Mouse (Mus musculus) telencephalon, adult 2 months (tissue): ENCODE measurements at regions not wholly inside any gene's neighbourhood (a gene's known extent, or its start where the extent isn't known, plus 50 kb on each side); places are given as distances from the start of the nearest gene placed in this dataset.

Source experiments
- DNase-seq: peaks from one replicate; pipeline ENCODE4 v3.0.0-alpha.2; 2011; ENCODE audit warnings: low read depth, low spot score

DNA sequence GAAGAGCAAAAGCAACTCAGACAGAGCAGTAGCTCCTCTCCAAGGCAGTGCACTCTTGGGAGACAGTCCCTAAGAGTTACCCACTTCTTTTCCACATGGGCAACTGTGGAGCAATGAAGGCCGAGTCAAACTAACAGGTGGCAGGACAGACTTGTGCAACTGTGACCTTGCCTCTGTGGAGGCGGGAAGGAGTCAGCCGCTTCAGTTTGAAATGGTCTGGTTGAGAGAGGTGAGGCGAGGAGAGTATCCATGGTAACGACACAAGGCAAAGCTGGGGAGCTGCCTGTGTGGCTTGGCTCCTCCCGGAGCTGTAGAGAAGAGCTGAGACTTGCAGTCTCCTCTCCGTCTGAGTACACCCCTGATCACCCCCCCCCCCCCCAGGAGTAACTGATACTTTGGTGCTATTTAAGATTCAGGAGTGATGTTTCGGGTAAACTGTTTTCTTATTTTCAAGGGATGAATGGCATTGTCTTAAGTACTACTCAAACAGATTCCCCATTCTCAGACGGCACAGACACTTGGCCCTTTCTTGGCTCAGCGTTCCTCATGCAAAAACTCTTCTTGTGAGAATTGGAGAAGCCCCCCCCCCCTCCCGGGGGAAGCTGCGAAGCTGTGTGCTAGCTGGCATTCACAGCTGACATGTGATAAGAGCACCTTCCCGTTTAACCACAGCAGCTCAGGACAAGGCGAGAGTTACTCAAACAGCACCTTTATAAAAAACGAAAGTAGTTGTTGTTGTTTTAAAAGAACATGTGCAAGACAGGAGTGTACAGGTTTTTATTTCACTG is 54.9 kb upstream of the Chst1 start:
- DNase-seq, result no peak

DNA sequence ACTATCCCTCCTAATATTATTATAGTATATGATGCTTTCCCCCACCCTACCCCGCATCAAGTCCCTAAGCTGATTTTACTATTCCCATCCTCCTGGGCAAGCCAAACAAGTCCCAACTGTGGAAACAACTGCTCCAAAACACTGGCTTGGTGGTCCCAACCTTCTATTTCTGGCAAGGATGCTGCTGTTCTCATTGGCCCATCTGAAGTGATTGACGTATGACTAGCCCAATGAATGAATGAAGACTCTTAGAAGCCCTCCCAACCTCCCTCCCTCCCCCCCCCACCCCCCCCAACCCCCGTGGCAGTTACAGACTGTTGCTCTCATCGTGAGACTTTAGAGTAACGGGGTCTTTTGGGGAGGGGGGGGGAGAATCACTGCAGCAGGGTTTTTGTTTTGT is 58.7 kb upstream of the Chst1 start:
- no peak for DNase-seq

DNA sequence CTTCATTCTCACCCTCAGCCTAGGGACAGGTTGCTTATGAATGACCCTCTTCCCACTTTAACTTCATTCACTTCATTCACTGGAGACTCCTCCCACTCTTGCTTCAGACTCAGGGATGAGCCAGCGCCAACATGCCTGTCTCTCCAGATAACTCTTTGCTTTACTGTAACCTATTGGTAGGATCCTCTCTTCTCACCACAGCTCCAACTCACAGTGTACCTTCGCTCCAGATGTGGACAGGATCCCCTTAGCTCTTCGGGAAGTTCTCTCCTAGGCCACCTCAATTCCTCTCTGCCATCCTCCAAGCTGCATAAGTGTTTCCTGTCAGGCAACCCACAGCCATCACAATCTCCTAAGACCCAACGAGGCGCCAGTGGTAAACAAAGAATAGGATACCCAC is 67.5 kb upstream of the Chst1 start:
- DNase-seq, result no peak

DNA sequence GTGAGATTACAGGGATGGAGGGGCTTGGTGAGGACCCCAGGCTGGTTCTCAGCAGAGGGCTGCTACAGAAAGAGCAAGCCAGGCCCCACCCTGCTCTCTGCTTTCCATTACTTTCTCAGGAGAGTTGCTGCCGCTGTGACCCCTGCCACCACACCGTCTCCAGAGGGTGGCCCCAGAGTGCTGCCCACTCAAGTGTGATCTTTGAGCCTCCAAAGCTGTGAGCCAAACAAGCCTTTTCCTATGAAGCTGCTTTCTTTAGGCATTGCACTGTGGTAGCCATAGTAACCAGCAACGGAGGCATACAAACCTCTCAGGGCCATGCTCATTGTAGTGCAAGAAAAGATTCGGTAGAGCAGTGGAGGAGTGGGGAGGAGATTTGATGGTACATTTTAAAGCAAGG is 68.8 kb upstream of the Chst1 start:
- DNase-seq, result peak; percentile 62

DNA sequence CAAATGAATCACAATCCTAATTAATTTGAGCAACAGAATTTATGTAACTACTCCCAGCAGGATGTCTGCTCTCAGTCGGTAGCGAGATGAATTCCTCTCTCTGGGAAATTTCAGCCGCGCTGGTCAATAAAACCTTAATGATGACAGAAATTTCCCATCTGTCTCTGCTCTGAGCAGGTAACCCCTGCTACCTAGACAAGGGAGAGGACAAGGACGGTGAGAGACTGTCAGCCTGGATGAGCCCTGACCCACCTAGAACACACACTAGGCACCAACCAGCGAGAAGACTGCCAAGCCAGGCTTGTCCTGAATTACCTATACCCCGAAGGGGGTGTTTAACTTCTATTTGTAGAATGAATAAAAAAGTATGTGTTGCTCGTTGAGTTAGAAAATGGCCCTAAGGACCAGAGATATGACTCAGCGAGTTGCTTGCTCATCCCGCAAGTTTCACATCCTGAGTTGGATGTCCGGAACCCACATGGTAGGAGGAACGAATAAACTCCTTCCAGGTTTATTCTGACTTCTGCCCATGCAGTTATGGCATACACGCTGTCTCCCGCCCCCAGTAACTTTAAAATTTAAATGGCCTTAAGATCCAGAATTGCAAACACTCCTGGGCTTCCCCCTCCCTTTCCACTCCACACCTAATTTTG is 69.5 kb upstream of the Slc35c1 start:
- DNase-seq, result peak; percentile 79

DNA sequence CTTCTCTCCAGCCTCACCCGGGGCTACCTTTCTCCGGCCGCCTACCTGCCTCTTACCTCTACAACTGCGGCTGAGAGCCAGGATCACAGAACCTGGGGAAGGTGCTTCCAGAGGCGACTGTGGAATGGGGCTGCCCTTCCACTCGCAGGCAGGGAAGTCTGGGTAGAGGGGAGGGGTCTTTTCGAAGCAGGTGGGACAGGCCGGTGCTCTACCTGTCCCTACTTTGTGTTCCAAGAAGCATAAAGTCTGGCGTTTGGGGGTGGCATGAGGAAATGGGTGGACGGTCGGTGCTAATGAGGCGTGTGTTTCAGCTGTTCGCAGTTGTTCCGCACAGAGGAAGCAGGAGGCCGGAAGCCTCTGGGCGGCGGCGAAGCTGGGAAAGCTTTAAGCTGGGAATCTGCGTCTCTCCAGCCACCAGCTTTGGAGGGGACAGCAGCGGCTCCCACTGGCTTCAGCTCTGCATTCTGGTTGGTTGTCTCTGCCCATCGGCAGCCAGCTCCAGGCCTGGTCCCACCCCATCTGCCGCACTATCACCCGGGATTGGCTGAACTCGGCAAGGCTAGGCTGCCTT is 68.8 kb upstream of the Slc35c1 start:
- DNase-seq, result peak; percentile 93

DNA sequence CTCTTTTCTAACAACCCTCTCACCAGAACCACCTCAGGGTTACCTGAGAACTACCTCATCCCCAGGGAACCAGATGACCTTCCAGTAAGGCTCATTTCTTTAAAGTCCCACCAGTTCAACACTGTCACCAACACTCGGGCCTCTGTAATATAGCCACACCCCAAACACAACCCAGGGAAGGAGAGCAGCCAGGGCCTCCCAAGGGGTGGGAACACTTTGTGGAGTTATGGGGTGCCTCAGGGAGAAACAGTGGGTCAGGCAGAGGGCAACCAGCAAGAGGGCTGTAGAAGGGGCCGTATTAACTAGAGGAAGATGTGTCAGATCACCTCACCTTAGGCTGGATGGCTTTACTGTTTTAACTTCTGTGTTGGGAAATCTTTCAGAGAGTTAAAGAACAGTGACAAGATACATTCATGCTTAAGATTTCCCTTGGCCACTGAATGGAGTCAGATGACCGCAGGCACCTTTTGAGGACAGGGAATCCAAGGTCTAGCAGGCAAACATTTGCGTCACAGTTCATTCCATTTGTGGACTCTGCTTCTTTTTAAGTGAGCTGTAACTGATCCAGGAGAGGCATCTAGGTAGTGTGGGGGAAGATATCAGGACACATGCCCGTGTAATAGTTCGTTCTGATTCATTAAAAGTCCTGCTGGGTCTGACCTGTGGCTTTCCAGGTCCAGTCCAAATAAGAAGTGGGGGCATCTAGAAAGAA is 67.9 kb upstream of the Slc35c1 start:
- no peak for DNase-seq

DNA sequence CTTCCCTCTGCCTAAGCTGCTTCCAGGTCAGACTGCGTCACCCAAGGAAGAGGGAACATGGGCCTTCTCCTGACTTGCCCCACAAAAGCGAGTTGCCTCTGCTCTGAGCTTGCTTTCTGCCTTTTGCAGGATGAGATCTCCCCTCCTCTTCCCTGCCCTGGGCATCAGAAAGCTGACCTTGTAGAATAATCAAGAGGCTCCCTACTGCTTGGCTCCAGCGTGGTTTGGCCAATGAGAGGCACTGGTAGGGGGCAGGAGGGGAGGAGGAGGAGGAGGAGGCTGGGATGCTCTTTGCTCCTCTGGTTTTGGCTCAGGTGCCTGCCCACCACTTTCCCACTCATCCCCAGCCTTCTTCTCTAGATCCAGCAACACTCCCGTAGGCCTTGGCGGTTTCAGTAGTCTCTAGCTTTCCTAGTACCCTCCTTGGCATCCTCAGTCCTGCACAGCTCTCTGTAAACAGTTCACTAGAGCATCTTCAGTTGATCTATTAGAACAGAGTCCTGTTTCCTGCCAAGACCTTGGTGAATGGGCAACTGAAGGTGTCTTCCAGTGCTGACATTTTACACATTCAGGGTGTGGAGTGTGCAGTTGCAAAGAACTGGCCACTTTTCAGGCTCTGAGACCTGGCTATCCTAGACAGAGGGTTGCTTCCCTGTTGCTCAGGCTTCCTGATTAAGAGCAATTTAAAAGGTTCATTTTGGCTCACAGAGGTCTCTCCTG is 66.5 kb upstream of the Slc35c1 start:
- no peak for DNase-seq

DNA sequence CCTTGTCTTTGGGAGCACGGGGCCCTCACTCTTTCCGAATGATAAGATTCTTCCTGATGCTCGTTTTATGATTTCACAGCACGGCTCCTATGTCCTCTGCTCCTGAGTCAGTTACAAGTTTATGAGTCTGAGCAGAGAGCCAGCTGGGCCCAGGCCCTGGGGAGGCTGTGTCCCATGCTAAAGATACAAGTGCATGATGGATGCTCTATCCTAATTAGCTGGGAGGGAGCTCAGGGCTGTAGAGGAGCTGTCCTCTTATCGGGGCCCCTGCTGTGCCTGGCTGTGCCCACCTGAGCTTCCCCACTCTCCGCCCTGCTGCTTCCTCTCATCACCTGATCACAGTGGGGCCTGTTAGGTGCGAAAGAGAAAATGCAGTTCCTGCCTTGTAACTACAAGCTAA is 65.3 kb upstream of the Slc35c1 start:
- no peak for DNase-seq

DNA sequence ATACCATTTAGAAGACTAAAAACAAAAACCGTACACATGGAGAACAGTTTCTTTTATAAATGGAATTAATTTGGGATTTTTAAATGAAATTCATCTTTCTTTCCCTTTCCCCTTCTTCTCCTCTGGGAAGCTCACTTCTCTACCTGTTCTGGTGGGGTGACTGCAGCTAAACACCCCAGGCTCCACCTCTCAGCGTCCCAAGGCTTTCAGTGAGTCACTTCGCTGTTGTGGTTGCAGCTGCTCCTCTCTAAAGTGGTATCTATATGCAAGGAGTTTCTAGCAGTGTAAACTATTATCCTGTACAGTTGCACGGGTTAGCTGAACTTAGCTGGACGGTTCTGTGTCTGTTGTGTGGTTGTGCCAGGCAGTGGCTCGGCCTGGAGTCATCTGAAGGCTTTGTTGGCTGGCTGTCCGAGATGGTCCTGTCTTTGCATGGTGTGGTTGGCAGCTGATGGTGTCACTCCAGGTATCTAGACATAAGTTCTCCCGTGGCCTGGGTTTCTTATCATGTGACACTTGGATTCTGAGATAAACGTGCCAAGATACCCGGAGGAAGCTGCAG is 64.8 kb upstream of the Slc35c1 start:
- no peak for DNase-seq

DNA sequence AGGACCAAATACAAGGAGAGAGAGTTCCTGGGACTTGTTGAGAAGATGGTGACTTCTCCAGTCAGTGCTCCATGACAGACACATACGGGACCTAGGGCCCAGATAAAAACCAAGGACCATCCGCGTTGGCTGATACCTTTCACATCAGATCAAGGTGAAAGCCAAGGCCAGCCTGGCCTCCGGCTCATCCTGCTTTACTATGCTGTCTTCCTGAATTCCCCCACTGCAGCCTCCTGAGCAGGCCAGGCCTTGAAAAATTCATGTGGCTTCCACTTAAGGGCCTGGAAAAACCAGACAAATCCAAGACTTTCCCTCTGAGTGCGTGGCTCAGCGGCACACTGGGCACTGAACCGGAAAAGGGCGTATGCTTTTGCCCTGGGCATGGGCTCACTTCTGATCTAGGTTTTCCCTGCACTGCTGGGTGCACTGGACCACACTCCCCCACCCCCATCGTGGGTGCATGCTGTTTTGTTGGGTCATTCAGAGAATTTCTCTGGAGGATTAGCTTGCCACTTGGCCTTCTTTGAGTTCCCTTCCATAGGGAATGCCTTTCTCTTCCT is 64.1 kb upstream of the Slc35c1 start:
- DNase-seq, result no peak

DNA sequence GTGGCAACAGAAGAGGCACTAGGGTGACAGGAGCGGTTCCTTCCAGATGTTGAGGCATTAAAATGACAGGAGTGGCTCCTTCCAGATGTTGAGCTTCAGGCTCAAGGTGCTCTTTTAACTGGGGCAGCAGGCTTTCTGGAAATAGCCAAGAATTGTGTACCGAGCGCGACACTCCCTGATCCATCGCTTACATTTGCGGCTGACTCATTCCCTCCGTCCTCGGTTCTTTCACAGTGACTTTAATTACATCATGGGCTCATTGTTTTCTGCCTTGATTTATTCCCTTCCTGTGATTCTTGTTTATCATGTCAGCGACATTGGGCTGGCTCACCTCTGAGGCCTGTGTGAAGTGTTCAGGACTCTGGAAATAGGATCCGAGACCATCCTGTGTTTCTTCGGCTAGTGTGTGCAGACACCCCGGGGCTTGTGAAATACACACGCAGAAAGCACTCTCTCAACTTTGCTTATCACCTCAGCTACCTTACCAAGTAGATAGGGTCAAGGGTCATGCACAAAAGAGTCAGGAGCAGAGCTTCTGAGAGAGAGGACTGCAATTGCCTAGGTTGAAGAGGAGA is 63.1 kb upstream of the Slc35c1 start:
- no peak for DNase-seq

DNA sequence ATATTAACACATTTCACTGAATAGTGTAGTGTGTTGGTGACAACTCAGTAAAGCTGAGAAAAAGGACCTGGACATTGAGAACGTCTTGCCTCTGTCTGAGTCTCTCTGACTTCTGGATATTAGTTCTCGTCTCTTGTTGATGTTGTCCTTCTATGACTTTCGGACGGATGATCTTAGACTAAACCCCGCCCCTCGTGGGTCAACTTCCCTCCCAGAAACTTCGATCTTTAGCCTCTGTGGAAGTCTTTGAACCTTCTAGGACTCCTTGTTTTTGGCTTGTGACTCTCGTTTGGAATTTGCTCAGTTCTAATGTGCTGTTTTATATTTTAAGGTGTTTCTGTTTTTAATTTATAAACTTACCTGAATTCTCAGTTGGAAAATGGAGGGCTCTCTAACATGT is 61.2 kb upstream of the Slc35c1 start:
- DNase-seq, result no peak

DNA sequence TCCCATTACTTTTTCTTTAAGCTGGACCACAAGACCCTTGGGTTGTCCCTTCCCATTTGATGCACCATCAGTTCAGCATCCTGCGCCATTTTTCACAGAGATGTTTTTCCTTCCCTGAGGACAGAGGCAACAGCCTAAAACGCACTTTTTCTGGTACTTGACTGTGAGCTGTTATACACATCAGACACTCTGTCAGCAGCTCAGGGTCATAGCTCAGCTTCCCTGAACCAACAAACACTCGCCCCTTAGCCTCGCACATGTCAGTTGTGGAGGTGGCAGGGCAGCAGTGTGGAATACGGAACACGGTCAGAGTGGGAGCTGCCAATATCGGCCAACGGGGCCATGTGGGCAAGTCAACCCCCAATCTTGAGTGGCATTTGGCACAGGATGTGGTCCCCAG is 59.1 kb upstream of the Slc35c1 start:
- DNase-seq, result no peak

DNA sequence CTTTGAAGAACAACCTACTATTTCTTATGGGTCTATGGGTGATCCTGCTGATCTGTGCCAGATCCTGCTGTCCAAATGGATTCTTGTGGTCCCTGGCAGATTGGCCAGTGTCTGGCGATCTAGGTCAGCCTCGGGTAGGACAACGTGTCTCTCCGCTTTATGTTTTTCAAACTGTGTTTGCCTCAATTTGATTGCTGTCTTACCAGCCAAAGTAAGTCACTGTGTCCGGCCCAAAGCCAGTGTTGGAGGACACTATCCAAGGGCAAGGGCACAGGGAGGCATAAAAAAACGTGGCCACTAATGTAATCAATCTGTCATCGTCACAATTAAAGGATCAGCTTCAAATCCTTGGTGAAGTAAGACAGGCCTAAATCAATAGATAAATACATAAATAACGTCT is 58.6 kb upstream of the Slc35c1 start:
- no peak for DNase-seq

DNA sequence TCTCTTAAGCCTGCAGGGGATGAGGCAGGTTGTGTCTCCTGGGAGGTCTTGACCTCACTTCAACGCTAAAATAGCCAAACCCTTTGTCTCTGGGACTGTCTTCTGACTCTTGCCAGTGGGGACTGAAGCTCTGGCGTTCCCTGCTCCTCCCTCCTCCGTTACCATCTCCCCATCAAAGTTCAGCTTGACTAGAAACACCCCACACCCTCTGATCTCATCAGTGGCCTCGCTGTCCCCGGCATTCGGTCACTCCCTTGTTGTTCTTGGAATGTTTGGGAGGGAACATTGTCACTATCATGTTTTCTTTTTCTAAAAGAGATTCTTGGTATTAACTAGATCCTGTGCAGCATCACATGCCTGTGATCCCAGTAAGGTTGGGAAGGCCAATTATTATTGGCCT is 54.6 kb upstream of the Slc35c1 start:
- DNase-seq, result no peak

DNA sequence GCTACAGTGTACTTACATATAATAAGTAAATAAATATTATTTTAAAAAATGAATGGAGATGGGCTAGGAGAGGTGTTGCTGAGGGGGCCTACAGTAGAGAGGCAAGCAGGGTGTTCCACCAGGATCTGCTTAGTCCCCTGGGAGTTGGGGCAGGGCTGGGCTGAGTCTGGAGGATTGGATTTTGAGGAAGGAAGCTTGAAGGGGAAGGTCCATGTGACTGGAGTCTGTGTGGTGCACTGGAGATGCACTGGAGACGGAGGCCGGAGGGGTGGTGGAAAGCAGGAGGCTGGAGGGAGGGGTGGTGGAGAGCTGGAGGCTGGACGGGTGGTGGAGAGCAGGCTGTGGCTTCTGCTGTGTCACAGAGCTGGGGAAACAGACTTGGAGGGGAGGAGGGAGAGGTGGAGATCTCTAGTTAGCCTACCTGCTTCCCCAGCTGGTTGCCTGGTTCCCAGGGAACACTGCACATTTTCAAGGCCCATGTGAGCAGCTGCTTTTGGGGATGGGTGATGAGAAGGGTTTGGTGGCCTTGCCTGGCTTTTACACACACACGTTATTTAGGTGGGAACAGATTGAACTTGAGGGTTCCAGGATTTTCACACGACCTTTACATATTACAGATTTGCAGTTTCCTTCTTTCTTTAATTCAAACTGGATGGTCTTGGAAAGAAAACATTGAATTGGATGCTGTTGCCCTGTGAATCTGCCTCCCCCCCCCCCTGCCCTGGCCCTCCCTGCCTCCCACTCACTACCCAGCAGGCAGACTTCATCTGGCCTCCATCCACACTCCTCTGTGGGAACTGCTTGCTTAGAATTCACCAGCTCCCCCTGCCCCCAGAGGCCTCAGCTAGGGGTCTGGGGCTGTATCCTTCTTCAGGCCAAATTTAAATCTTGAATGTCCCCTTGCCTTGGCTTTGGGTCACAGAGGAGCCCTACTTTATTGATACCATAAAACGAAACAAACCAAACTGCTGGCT is 51.7 kb upstream of the Slc35c1 start:
- DNase-seq, result no peak
